Mouse (Mus musculus) embryonic facial prominence, embryonic 15.5 days (tissue): ENCODE results near the gene Dctn2. TPM values are rescaled to one million over a fixed set of nuclear protein-coding genes. Genes with fewer than 3 reads are reported as not detected.
"Not testable (repeated sequence)": the region's sequence is repeated elsewhere in the genome, so short reads cannot be mapped to it uniquely, and the experiment has no call there.

Experiments
- ATAC-seq: fragments of 200-750 bp; cut with Nextera tagmentation; 2 replicates; pipeline ENCODE4 v1.8.0; 2017; ENCODE audit warnings: low read depth, moderate TSS enrichment; ENCODE audit not compliant: insufficient number of reproducible peaks, low FRiP score, low TSS enrichment
- H3K27ac ChIP-seq: fragments of 300-500 bp; sonication (generic); replicated peaks from 2 replicates; pipeline ENCODE4 v1.5.1; 2015; ENCODE audit warnings: mild to moderate bottlenecking, inconsistent platforms
- H3K27me3 ChIP-seq: fragments of 300-500 bp; sonication (generic); 2 replicates; pipeline ENCODE4 v1.6.1; 2015; ENCODE audit warnings: inconsistent platforms
- H3K36me3 ChIP-seq: fragments of 300-500 bp; sonication (generic); 2 replicates; pipeline ENCODE4 v1.6.1; 2015; ENCODE audit warnings: mild to moderate bottlenecking, inconsistent platforms
- H3K4me1 ChIP-seq: fragments of 300-500 bp; sonication (generic); 2 replicates; pipeline ENCODE4 v1.6.1; 2015; ENCODE audit warnings: inconsistent platforms
- H3K4me2 ChIP-seq: fragments of 300-500 bp; sonication (generic); replicated peaks from 2 replicates; pipeline ENCODE4 v1.6.1; 2015; ENCODE audit warnings: mild to moderate bottlenecking, inconsistent platforms
- H3K4me3 ChIP-seq: fragments of 300-500 bp; sonication (generic); replicated peaks from 2 replicates; pipeline ENCODE4 v1.5.1; 2015; ENCODE audit warnings: mild to moderate bottlenecking, inconsistent platforms
- H3K9ac ChIP-seq: fragments of 300-500 bp; sonication (generic); 2 replicates; pipeline ENCODE4 v1.6.1; 2015; ENCODE audit warnings: inconsistent platforms
- H3K9me3 ChIP-seq: fragments of 300-500 bp; sonication (generic); replicated peaks from 2 replicates; pipeline ENCODE4 v1.6.1; 2016; ENCODE audit warnings: inconsistent platforms
- WGBS: fragments of 180-500 bp; shearing (Covaris S2); methylation state at CpG from one replicate; pipeline ENCODE4 v1.1.7; 2015; 5-methylcytosine and 5-hydroxymethylcytosine counted together
- polyA plus RNA-seq: library from polyadenylated mRNA; unstranded; fragments of >200 nt; fragmentation: Nextera tagmentation; extraction: Ambion mirVana; gene quantifications from 2 replicates; pipeline ENCODE4 v1.2.1, GENCODE M21; 2015

Gene Dctn2
- polyA plus RNA-seq, 1 experiment from 2014 or later = 212 TPM

DNA sequence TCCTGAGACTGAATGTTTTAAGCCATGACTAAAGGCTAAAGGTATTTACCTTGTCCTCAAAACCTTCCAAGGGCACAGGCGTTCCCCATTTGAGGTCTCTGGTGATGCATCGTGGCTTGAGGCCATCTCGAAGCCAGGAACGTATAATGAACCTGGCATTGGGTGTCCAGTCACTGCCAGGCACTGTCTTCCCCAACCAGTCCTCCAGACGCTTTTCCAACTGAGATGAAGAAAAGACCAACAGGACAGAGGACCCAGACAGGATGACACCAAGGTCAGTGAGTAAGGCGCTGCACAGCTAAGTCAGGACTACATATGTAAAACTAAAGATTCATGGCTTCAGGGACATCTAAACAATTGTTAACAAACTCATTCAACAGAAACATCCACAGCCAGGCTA lies 34.2 kb downstream of the Dctn2 start:
- peaks cover 89% of the 10 kb centered on the region for H3K36me3 ChIP-seq
- H3K4me2 ChIP-seq = no peak overlapping the region
- WGBS = 95% methylated on average over 6 of the region's 6 CpGs
- H3K9me3 ChIP-seq = no peaks in the 10 kb centered on the region
- no peak overlapping the region for H3K27ac ChIP-seq
- H3K4me3 ChIP-seq = no peak overlapping the region
- no peak for ATAC-seq
- no peaks in the 10 kb centered on the region for H3K27me3 ChIP-seq
- H3K9ac ChIP-seq = no peak overlapping the region
- H3K4me1 ChIP-seq = no peaks in the 10 kb centered on the region

DNA sequence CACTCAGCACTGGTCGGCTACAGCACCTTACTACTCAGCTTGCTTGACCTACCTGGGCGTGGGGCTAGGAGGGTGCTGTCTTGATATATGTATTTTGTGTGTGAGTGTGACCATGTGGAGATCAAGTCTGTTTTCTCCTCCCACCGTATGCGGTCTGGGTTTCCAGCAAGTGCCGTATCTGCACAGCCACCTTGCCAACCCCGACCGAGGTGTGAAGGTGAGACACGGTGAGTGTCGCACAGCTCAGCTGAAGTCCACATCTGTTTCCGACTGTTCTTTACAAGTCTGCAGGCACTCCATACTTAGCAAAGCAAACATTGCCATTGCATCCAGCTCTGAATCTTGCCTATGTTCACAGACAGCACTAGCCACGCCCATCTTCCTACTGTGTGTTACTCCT lies 37.0 kb downstream of the Dctn2 start:
- WGBS = 91% methylated on average over 11 of the region's 11 CpGs
- no peaks in the 10 kb centered on the region for H3K9me3 ChIP-seq
- no peak for ATAC-seq
- H3K4me2 ChIP-seq = no peak overlapping the region
- H3K4me1 ChIP-seq = no peaks in the 10 kb centered on the region
- H3K9ac ChIP-seq = no peak overlapping the region
- H3K36me3 ChIP-seq = peaks cover 92% of the 10 kb centered on the region
- H3K27ac ChIP-seq = no peak overlapping the region
- no peak overlapping the region for H3K4me3 ChIP-seq
- H3K27me3 ChIP-seq = no peaks in the 10 kb centered on the region

DNA sequence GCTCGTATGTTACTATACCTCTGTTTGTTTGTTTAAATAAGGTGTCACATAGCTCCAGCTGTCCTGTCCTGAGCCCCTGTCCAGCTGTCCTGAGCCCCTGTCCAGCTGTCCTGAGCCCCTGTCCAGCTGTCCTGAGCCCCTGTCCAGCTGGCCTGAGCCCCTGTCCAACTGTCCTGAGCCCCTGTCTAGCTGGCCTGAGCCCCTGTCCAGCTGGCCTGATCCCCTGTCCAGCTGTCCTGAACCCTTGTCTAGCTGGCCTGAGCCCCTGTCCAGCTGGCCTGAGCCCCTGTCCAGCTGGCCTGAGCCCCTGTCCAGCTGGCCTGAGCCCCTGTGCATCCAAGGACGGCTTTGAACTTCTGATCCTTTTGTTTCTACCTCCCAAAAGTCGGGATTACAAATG lies 43.0 kb downstream of the Dctn2 start:
- H3K9me3 ChIP-seq, H3K27ac ChIP-seq, H3K27me3 ChIP-seq, H3K4me3 ChIP-seq, ATAC-seq, H3K9ac ChIP-seq, H3K4me2 ChIP-seq: not testable (repeated sequence)
- Histone ChIP-seq H3K36me3 (peaks cover 55% of the 10 kb centered on the region), H3K4me1 (peaks cover 12% of the 10 kb centered on the region)
- 82% methylated on average over 3 of the region's 3 CpGs for WGBS

DNA sequence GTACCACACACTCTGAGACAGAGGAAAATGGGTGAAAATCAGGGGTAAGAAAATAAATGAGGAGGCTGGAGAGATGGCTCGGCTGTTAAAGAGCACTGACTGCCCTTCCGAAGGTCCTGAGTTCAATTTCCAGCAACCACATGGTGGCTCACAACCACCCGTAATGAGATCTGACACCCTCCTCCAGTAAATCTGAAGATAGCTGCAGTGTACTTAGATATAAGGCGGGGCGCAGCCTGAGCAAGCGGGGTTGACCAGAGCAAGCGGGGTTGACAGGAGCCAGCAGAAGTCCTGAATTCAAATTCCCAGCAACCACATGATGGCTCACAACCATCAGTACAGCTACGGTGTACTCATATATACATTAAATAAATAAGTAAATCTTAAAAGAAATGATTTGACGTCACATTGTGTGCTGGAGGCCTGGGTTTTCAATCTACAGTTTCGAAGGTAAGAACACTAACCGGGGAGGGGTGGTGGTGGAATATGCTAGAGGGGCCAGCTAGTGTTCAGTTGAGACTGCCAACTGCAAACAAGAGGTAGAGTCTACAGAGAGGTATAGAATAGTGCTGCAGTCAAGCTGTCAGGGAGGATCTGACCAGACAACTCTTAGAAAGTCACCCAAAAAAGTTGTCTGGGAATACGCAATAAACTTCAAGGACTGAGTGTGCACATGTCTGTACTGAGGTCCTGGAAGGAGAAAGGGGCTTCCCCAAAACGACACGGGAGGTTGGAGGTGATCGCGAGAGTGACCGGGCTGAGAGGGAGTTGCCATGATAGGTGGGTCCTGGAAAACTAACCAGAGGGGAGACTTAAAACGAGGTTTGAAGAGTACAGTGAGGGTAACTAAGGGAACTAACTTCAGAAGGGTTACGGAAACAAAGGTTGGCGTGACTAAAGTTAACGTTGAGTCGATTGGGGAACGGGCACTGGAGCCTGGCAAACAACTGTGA lies 44.6 kb downstream of the Dctn2 start:
- no peak for ATAC-seq
- Histone ChIP-seq H3K27ac (peak overlapping the region; percentile 83), H3K9ac (peak overlapping the region; percentile 71), H3K36me3 (peaks cover 39% of the 10 kb centered on the region), H3K4me3 (peak overlapping the region; percentile 70), H3K9me3 (no peaks in the 10 kb centered on the region), H3K4me2 (peak overlapping the region; percentile 65), H3K27me3 (no peaks in the 10 kb centered on the region), H3K4me1 (peaks cover 12% of the 10 kb centered on the region)
- 31% methylated on average over 23 of the region's 23 CpGs for WGBS

DNA sequence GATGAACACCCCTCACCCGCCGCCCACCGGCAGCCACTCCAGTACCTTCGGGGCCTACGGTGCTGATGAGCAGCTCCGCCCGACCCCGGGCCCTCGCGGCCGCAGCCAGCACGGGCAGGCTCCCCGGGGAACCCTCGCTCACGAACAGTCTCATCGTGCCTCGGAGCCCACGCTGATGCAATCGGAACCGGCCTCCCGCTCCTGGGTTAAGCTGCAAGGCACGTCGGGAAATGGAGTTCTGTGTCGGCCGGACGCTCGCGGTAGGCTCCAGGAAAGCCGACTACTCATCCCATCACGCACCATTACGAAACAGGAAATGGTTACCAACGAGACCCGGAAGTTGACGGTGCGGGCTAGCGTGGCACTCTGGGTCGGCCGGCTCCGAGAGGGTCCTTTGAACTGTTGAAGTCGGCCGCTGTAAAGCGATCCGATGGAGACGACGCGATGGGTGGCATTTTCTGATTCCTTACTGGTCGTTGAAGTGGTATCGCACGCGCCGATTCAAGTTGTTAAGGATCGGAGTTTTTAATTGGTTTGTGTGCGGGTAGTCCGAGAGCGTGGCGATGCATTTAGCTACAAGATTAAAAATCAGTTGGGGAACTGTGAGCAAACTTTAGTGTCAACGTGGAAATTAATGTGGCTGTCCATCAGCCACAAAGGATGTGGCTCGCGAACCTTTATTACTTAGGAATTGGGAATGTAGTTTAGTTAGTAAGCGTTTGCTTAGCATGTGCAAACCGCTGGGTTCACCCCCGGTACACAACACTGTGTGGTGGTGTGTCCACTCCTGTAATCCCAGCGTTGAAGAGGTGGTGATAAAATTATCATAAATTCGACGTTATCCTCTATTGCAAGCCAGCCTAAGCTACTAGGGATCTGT lies 45.5 kb downstream of the Dctn2 start, which contains the start of gene Mars:
TSS of gene Mars (minus strand) at position 311 of the 880 bp plus-strand sequence.
- Histone ChIP-seq H3K4me1 (peaks cover 12% of the 10 kb centered on the region), H3K9ac (peak within 1 kb of the TSS; percentile 71), H3K4me3 (peak within 1 kb of the TSS; percentile 70), H3K36me3 (peaks cover 30% of the 10 kb centered on the region), H3K27ac (peak within 1 kb of the TSS; percentile 91), H3K9me3 (no peaks in the 10 kb centered on the region), H3K4me2 (peak within 1 kb of the TSS; percentile 65), H3K27me3 (no peaks in the 10 kb centered on the region)
- peak; percentile 97 for ATAC-seq
- under 1% methylated on average over 65 of the region's 65 CpGs for WGBS

DNA sequence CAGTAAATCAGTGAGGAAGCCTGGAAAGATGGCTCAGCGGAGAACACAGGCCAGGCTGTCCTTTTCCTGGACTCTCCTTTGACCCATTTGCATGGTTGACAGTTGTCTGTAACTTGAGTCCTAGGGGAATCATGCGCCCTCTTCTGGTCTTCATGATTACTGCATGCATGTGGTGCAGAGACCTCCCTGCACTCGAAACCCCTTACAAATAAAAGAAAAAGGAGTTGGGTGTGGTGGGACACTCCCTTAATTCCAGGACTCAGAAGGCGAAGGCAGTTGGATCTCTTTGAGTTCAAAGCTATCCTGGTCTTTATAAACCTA lies 46.1 kb downstream of the Dctn2 start:
- Histone ChIP-seq H3K9me3 (no peaks in the 10 kb centered on the region), H3K27ac (peak overlapping the region; percentile 91), H3K4me3 (peak overlapping the region; percentile 70), H3K4me2 (peak overlapping the region; percentile 65), H3K36me3 (peaks cover 24% of the 10 kb centered on the region), H3K4me1 (peaks cover 12% of the 10 kb centered on the region), H3K9ac (peak overlapping the region; percentile 49), H3K27me3 (no peaks in the 10 kb centered on the region)
- 1% methylated on average over 4 of the region's 4 CpGs for WGBS
- 0 out of 2 replicates have a peak, but pooled peaks have one; percentile 41 for ATAC-seq

DNA sequence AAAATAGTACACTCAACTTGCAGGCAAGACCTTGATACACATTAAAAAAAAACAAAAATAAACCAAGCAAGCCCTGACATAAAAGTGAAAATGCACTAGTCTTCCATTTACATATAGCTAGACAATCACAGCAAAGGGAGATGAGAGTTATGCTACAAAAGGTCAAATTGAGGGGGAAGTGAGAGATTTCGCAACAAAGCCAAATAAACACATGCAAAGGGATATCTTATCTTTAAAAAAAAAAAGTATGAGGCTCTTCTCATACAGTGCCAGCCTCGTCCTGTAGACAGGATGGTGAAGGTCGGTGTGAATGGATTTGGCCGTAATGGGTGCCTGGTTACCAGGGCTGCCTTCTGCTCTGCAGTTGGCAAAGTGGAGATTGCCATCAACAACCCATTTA lies 46.7 kb downstream of the Dctn2 start:
- no peaks in the 10 kb centered on the region for H3K27me3 ChIP-seq
- 69% methylated on average over 4 of the region's 4 CpGs for WGBS
- H3K4me1 ChIP-seq = peaks cover 12% of the 10 kb centered on the region

DNA sequence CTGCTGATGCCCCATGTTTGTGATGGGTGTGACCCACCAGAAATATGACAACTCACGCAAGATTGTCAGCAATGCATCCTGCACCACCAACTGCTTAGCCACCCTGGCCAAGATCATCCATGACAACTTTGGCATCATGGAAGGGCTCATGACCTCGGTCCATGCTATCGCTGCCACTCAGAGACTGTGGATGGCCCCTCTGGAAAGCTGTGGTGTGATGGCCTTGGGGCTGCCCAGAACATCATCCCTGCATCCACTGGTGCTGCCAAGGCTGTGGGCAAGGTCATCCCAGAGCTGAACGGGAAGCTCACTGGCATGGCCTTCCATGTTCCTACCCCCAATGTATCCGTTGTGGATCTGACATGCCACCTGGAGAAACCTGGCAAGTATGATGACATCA lies 47.3 kb downstream of the Dctn2 start:
- not testable (repeated sequence) for H3K9ac ChIP-seq, H3K27me3 ChIP-seq, H3K4me3 ChIP-seq, ATAC-seq, H3K9me3 ChIP-seq, H3K27ac ChIP-seq, H3K4me2 ChIP-seq
- Histone ChIP-seq H3K36me3 (peaks cover 12% of the 10 kb centered on the region), H3K4me1 (peaks cover 12% of the 10 kb centered on the region)
- WGBS = 94% methylated on average over 5 of the region's 5 CpGs

More for the DNA sequence above, 46.7 kb downstream of the Dctn2 start:
- no peak for ATAC-seq
- H3K4me3 ChIP-seq = no peak overlapping the region
- H3K4me2 ChIP-seq = no peak overlapping the region
- no peak overlapping the region for H3K27ac ChIP-seq
- H3K9ac ChIP-seq = no peak overlapping the region
- no peaks in the 10 kb centered on the region for H3K9me3 ChIP-seq
- peaks cover 18% of the 10 kb centered on the region for H3K36me3 ChIP-seq

DNA sequence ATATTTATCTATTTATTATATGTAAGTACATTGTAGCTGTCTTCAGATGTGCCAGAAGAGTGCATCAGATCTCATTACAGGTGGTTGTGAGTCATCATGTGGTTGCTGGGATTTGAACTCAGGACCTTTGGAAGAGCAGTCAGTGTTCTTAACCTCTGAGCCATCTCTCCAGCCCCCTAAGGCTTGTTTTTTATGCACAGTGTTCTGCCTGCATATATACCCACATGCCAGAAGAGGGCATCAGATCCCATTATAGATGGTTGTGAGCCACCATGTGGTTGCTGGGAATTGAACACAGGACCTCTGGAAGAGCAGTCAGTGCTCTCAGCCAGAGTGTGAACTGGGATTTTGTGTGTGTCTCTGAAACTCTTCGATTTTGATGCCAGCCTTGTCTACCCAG lies 48.8 kb downstream of the Dctn2 start:
- H3K9me3 ChIP-seq, H3K27ac ChIP-seq, H3K36me3 ChIP-seq, H3K4me3 ChIP-seq, H3K27me3 ChIP-seq, H3K4me2 ChIP-seq, ATAC-seq, H3K9ac ChIP-seq: not testable (repeated sequence)
- H3K4me1 ChIP-seq = peaks cover 11% of the 10 kb centered on the region
- 73% methylated on average over 1 of the region's 1 CpGs for WGBS

DNA sequence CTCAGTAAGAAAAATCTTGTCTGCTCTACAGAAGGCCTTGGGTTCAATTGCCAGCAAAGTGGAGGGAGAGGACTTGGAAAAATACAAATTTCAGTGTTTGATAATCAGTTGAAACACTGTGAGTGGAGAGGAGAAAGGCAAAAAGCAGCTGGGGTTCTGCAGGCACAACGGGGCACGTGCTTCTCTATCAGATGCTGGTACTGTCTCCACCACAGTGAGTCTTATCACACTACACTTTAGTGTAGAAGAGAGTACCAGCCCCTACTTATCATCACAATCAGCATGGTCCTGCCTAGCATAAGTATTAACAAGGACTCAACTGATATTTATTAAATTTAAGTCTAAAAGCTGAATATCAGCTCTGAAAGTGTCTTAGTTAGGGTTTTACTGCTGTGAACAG lies 51.1 kb downstream of the Dctn2 start:
- H3K9ac ChIP-seq = no peak overlapping the region
- H3K9me3 ChIP-seq = no peaks in the 10 kb centered on the region
- no peak for ATAC-seq
- H3K36me3 ChIP-seq = no peaks in the 10 kb centered on the region
- H3K27me3 ChIP-seq = 0 out of 2 replicates have a peak, but pooled peaks cover 5% of the 10 kb centered on the region
- WGBS = 75% methylated on average over 2 of the region's 2 CpGs
- no peak overlapping the region for H3K4me3 ChIP-seq
- H3K4me1 ChIP-seq = no peaks in the 10 kb centered on the region
- no peak overlapping the region for H3K4me2 ChIP-seq
- no peak overlapping the region for H3K27ac ChIP-seq

DNA sequence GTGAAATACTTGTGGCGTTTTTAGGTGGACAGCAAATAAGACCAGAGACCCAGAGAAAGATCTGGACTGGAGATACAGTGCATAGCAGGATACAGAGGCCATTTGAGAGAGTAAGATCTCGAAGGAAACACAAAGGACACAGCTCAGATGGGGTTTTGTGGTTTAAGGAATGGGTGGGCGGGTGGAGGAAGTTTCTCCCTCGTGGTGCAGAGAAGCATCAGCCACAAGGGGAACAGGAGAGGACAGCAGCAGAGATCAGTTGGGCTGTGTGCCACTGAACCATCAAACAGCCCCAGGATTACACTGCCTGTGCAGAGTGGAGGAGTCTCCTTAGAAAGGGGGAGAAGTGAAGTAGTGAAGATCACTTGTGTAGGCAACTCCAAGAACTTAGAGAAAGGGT lies 51.8 kb downstream of the Dctn2 start:
- no peaks in the 10 kb centered on the region for H3K9me3 ChIP-seq
- no peak overlapping the region for H3K4me2 ChIP-seq
- no peaks in the 10 kb centered on the region for H3K36me3 ChIP-seq
- H3K27me3 ChIP-seq = 0 out of 2 replicates have a peak, but pooled peaks cover 5% of the 10 kb centered on the region
- 36% methylated on average over 4 of the region's 4 CpGs for WGBS
- ATAC-seq = no peak
- H3K27ac ChIP-seq = no peak overlapping the region
- H3K9ac ChIP-seq = no peak overlapping the region
- H3K4me1 ChIP-seq = no peaks in the 10 kb centered on the region
- no peak overlapping the region for H3K4me3 ChIP-seq
